Mouse (Mus musculus): ENCODE results near the gene Olfr788.

The Olfr788 gene

DNA sequence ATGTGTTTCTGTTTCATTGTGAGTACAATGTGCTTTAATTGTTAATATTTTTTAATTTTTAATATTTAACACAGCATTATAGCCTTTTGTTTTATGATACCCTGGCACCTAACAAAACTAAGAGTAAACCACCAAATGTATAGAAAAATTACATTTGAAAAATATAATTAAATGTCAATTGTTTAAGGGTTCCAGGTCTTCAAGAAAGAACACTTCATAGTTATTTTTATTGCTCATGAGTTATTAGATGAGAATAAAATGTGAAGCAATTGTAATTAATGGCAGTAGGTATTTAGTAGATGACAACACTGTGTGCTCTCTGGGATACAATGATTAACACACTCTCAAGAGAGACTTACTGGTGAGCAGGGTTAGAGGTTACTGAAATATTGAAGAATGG lies at the start of gene Olfr788:
TSS of gene Olfr788 (plus strand) at position 301 of the 400 bp plus-strand sequence.
- no peak for DNase-seq

DNA sequence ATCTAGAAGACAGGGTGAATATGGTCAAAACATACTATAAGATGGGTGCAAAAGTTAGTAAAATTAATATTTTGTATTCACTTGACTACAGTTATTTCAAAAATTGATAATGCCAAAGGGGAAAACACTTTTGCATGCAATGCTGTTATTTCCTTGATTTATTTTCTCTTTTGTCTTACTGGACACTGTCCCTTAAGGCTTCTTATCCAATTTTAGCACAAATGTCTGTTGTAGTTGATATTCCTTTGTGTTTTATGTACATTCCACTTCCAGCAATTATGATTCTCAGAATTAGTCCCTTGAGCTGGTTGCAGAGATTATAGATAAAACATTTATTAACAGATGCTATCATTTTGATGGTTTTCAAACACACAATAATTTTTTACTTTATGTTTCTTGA lies 43.8 kb upstream of the Olfr788 start, which contains the start of gene Olfr786:
TSS of gene Olfr786 (plus strand) at position 301 of the 400 bp plus-strand sequence.
- DNase-seq = no peak

DNA sequence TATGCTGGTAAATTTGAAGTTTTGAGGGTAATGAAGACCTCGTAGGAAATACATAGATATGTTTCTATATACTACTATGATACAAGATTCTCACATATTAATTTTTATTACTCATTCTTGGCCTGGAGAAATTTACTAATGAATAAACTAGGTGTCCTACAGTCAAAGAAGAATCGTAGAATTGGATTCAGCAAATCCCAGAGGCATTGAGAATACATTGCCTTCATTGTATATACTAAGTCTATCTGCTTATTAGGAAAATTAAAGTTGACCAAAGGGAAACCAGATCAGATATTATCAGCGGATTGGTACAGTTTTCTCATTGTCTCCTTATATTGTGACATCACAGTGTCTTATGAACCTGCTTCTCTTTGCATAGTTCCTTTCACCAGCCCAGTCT lies 9.2 kb upstream of the Olfr788 start, which contains the start of gene Olfr787:
TSS of gene Olfr787 (plus strand) at position 301 of the 400 bp plus-strand sequence.
- DNase-seq = no peak

DNA sequence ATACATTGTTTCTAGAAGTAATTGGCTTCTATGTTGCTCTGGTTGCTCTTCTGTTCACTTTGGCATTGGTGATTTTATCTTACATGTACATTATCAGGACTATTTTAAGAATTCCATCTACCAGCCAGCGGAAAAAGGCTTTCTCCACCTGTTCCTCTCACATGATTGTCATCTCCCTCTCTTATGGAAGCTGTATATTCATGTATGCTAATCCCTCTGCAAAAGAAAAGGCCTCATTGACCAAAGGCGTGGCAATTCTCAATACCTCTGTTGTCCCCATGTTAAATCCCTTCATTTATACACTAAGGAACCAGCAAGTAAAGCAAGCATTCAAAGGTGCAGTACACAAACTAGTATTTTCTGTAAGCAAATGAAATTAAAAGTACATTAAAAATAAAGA lies 2.5 kb downstream of the Olfr788 start:
- no peak for DNase-seq

- DNase-seq = no peak
Measured at GRCm38 (mm10) chr10:129473723-129474122, 2.9 kb downstream of the Olfr788 start.

GRCm38 (mm10) chr10:129484452-129484851 lies 13.7 kb downstream of the Olfr788 start, which contains the start of gene Olfr789:
Gene Olfr789 (plus strand): TSS chr10:129484752.
- DNase-seq = no peak

- DNase-seq = no peak
Measured at GRCm38 (mm10) chr10:129490101-129490500, 19.3 kb downstream of the Olfr788 start.

DNA sequence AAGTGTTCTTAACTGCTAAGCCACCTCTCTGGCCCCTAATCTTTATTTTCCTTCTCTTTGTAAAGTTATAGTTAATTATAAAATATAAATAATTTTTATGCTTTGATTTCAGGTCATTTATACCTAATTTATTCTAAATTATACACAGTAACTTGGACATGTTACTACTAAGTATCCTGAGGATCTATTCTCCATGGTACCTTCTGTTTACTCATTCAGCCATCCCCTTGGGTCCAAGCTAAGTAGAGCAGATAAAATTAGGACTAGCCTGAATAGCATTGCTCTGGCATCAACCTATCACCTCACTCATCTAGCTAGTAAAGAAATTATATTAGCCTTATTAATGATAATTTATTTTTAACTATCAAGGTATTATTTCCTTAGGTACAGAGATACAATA lies 27.4 kb downstream of the Olfr788 start, which contains the start of gene Olfr790:
TSS of gene Olfr790 (plus strand) at position 301 of the 400 bp plus-strand sequence.
- DNase-seq = no peak

DNA sequence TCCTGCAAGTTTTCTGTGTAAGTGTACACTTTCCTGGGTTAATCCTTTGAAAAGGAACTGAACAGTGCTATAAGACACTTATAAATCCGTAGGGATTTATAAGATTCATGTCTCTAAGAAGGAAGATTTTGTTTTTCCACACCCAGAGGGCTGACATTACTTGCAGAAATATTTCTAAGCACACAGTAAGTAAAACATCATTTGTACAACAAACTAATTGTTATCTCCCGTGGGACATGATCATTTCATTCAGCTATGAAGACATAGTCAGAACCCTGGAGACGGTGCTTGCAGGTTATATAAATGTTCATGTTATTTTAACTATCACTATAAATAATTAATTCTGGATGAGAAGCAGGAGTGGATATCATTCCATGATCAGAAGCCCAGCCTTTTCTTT lies 50.7 kb downstream of the Olfr788 start, which contains the start of gene Olfr791:
TSS of gene Olfr791 (plus strand) at position 301 of the 400 bp plus-strand sequence.
- DNase-seq = no peak

Measured in kidney, postnatal 36 days (tissue).